Mouse (Mus musculus): ENCODE results near the gene Zfp513. TPM values are rescaled to one million over a fixed set of nuclear protein-coding genes. Genes with fewer than 3 reads are reported as not detected.

The Zfp513 gene
- total RNA-seq, 2 experiments from 2014 or later, result 27.1 to 27.3 TPM

- no peak for DNase-seq (ENCODE audit: low spot score in 2 of 2)
- intact Hi-C loops (cut with DNase I), result no loop called here
Measured at GRCm38 (mm10) chr5:31202933-31203332, 830 bp upstream of the Zfp513 start.

- intact Hi-C loops (cut with DNase I), result loop anchor here (1.0 kb wide), 1 partner anchor 8 kb away; the partner anchor contains the start of genes Eif2b4 and Snx17
- no peak for DNase-seq (ENCODE audit: low spot score in 2 of 2)
Measured at GRCm38 (mm10) chr5:31201042-31201741, 911 bp downstream of the Zfp513 start.

DNA sequence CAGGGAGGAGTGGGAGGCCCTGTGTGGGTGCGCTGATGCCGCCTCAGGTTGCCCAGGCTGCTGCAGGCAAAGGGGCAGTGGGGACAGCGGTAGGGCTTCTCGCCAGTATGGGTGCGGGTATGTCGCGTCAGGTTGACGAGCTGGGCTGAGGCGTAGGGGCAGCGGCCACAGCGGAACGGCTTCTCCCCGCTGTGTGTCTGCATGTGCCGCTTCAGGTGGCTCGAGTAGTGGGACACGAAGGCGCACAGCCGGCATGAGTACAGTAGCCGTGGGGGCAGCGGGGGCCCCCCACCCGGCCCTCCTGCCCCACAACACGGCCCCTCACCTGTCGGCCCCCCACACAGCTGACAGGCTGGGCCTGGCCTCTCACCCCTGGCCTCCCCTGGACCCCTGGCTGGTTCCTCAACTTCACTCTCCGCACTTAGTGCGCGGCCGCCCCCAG, 1.8 kb downstream of the Zfp513 start:
- intact Hi-C loops (cut with DNase I), result no loop called here
- no peak for DNase-seq (ENCODE audit: low spot score in 2 of 2)

GRCm38 (mm10) chr5:31199893-31200292, 2.2 kb downstream of the Zfp513 start:
- intact Hi-C loops (cut with DNase I), result loop anchor here (10.0 kb wide), 1 partner anchor 245 kb away; no protein-coding TSS in a partner anchor
- no peak for DNase-seq (ENCODE audit: low spot score in 2 of 2)

- DNase-seq (ENCODE audit: low spot score in 2 of 2), result no peak
- intact Hi-C loops (cut with DNase I), result loop anchor here (10.0 kb wide), 1 partner anchor 245 kb away; no protein-coding TSS in a partner anchor
Measured at GRCm38 (mm10) chr5:31199321-31199892, 2.7 kb downstream of the Zfp513 start.

DNA sequence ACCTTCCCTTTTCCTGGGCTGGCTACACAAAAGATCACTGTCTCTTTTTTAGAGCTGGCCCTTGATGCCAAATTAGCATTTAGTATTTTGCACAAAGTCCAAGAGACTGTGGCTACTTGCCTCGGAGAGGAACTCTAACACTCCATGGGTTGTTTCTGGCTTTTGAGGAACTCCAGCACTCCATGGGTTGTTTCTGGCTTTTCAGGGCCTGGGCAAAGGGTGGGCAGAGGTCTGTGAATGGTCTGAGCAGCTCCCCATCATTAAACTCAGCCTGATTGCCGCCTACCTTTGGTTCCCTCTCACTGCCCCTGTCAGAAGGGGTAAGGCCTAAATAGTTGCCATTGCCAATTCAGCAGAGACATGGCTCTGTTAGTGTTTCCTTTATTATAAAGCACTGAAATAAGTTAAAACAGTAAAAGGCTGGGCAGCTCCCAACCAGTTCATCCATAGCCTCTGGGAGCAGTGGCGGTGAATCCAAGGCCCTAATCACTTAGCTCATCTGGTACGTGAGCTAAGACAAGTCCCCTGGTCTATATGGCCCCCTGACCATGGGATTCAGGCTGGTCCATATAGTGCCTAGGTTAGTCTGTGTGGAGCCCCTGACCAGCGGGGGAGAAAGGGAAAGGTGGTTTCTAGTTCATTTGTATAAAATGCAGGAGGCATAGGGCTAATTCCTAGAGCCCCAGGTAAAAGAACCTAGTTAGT, 3.3 kb downstream of the Zfp513 start:
- no peak for DNase-seq (ENCODE audit: low spot score in 2 of 2)
- intact Hi-C loops (cut with DNase I), result loop anchor here (10.0 kb wide), 1 partner anchor 244 kb away; no protein-coding TSS in a partner anchor

DNA sequence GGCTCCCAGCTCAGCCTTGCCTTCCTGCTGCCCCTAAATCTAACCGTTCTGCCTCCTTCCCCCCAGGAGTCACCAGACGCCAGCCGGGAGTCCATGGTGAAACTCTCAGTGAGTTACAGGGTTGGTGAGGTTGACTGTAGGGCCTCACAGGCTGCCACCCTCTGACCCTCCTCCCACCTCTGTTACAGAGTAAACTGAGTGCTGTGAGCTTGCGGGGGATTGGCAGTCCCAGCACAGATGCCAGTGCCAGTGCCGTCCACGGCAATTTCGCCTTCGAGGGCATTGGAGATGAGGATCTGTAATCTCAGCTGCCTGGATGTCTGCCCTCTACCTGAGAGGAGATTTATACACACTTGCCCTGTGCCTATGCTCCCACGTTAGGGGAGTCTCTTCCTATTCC, 3.9 kb downstream of the Zfp513 start:
- intact Hi-C loops (cut with DNase I), result loop anchor here (10.0 kb wide), 1 partner anchor 243 kb away; no protein-coding TSS in a partner anchor

GRCm38 (mm10) chr5:31197072-31197471, 5.0 kb downstream of the Zfp513 start:
- intact Hi-C loops (cut with DNase I), result loop anchor here (10.0 kb wide), 1 partner anchor 242 kb away; no protein-coding TSS in a partner anchor
- no peak for DNase-seq (ENCODE audit: low spot score in 2 of 2)

More for the DNA sequence above, 3.9 kb downstream of the Zfp513 start:
- DNase-seq (ENCODE audit: low spot score in 2 of 2), result no peak

GRCm38 (mm10) chr5:31196207-31196606, 5.9 kb downstream of the Zfp513 start:
- intact Hi-C loops (cut with DNase I), result loop anchor here (10.0 kb wide), 1 partner anchor 241 kb away; no protein-coding TSS in a partner anchor
- no peak for DNase-seq (ENCODE audit: low spot score in 2 of 2)

DNA sequence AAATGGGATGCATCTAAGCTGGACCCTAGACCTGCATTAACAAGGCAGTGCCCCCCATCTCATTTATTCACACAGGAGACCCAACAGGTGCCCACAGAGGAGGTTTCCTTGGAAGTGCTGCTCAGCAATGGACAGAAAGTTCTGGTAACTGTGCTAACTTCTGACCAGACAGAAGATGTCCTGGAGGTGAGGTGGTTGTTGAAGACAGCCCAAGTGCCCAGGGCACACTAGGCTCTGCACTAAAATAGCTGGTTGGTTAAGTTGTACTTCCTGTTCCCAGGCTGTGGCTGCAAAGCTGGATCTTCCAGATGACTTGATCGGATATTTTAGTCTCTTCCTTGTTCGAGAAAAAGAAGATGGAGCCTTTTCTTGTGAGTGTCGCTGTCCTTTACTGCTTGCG, 6.4 kb downstream of the Zfp513 start:
- peak in 1 of 2 experiments; percentile 31 for DNase-seq (ENCODE audit: low spot score in 2 of 2)

GRCm38 (mm10) chr5:31194486-31195485, 7.3 kb downstream of the Zfp513 start:
- no peak for DNase-seq (ENCODE audit: low spot score in 2 of 2)
- intact Hi-C loops (cut with DNase I), result loop anchor here (10.0 kb wide), 1 partner anchor 240 kb away; no protein-coding TSS in a partner anchor

More for the DNA sequence above, 6.4 kb downstream of the Zfp513 start:
- intact Hi-C loops (cut with DNase I), result loop anchor here (10.0 kb wide), 1 partner anchor 241 kb away; no protein-coding TSS in a partner anchor

GRCm38 (mm10) chr5:31193631-31194281, 8.3 kb downstream of the Zfp513 start:
- no peak for DNase-seq (ENCODE audit: low spot score in 2 of 2)
- intact Hi-C loops (cut with DNase I), result loop anchor here (1.0 to 10.0 kb wide), 3 partner anchors 8 to 239 kb away; partner anchors contain the start of gene Gtf3c2

DNA sequence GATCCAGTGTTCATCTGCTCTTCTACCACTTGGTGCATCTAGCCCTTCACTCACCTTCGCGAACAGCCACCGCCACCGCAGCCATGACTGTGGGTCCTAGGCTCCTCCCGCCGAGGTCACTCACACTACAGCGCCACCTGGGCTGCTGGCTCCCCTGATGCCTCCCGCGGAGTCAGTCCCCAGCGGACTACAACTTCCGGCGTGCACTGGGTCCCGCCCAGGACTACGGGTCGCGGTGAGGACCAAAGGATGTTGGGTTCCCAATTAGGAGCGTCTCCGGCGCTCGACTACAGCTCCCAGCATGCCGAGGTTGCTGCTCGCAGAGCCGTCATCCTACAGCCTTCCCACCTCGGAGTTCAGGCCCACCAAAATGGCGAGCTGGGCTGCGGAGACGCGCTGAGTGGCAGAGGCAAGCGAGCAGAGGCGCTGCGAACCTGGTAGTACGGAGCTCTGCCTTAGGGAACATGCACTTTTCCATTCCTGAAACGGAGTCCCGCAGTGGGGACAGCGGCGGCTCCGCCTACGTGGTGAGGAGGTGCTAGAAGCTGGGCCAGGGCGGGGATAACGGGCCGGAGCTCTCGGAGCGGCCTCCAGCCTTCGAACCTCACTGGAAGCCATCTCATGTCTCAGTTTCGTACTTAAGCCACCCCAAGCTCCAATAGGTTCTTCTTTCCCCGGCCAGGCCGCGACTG, 9.0 kb downstream of the Zfp513 start, which contains the start of the genes Snx17 and Eif2b4:
TSS of gene Snx17 (plus strand) at position 289 of the 692 bp plus-strand sequence.
TSS of gene Eif2b4 (minus strand) at position 492 of the 692 bp plus-strand sequence.
- intact Hi-C loops (cut with DNase I), result loop anchor here (1.0 to 10.0 kb wide), 3 partner anchors 8 to 238 kb away; partner anchors contain the start of gene Gtf3c2
- DNase-seq (ENCODE audit: low spot score in 2 of 2), result peak; percentile 100

DNA sequence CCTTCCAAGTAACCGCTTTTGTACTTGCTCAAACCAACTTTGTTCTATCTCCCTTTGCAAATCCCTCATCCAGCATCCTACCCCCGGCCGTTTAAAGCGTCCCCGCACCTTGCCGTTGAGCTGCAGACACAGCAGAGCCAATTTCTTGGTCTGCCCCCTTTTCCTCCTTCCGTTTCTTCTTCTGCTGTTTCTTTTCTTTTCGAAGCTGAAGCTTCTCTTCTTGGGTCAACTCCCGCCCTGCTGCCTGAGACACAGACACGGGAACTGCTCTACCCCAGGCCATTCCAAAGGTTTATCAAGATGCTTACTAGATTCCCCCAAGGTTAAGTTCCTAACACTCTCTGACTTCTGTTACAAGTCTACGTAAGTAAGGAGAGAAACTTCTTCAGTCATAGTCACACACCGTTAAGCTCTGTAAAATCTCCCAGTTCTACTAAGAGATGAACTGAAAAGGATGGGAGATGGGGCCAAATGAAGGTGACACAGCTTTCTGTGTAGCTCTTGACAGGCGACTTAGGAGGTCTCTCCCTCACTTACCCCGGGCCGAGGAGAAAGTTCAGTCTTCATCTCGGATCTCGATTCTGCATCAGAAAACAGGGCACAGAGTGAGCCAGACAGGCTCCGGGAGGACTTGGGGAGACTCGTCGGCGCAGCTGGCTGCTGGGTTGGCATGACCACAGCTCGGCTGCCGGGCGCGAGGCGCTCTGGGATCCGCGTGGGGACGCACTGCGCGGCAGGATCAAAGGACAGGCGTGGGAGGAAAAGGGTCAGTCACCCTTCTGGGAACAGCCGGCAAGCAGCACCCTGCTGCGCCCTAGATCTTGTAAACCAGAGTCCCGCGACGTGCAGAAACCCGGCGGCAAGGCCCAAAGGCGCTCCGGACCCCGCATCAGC, 9.8 kb downstream of the Zfp513 start:
- intact Hi-C loops (cut with DNase I), result loop anchor here (10.0 kb wide), 1 partner anchor 237 kb away; no protein-coding TSS in a partner anchor
- no peak for DNase-seq (ENCODE audit: low spot score in 2 of 2)

GRCm38 (mm10) chr5:31190201-31190600, 11.9 kb downstream of the Zfp513 start:
- intact Hi-C loops (cut with DNase I), result loop anchor here (10.0 kb wide), 1 partner anchor 235 kb away; no protein-coding TSS in a partner anchor
- DNase-seq (ENCODE audit: low spot score in 2 of 2), result no peak

GRCm38 (mm10) chr5:31188223-31188840, 13.8 kb downstream of the Zfp513 start:
- intact Hi-C loops (cut with DNase I), result no loop called here
- DNase-seq (ENCODE audit: low spot score in 2 of 2), result no peak

Data from left cerebral cortex, postnatal 25 days (tissue).